Mouse (Mus musculus) ES-E14 (cell line): ENCODE data around the gene Gmcl1. TPM values are rescaled to one million over a fixed set of nuclear protein-coding genes. Genes with fewer than 3 reads are reported as not detected.

Experiments
- DNase-seq: peaks from one replicate; pipeline ENCODE4 v3.0.0-alpha.2; 2013; ENCODE audit warnings: low read depth, low spot score
- H3K27ac ChIP-seq: 2 replicates; pipeline ENCODE4 v1.5.1; 2012; ENCODE audit warnings: low read depth, mild to moderate bottlenecking, low read length, moderate library complexity, mixed read lengths; ENCODE audit not compliant: poor library complexity, insufficient read depth, severe bottlenecking
- H3K36me3 ChIP-seq: 2 replicates; pipeline ENCODE4 v1.6.1; 2012; ENCODE audit warnings: mild to moderate bottlenecking, low read length, moderate library complexity, mixed read lengths; ENCODE audit not compliant: control insufficient read depth, poor library complexity, insufficient read depth, severe bottlenecking
- H3K4me1 ChIP-seq, 2 experiments: fragments of 150-350 bp in 1 of 2; sonication (generic) in 1 of 2; 2 replicates each; pipeline ENCODE4 v1.6.1; 2012; ENCODE audit warnings: low read length in 2 of 2, mild to moderate bottlenecking in 1 of 2, mixed read lengths in 1 of 2; ENCODE audit not compliant: control insufficient read depth in 2 of 2, insufficient read depth in 2 of 2, poor library complexity in 1 of 2
- H3K4me3 ChIP-seq, 2 experiments: fragments of 150-350 bp in 1 of 2; sonication (generic) in 1 of 2; 2 replicates each; pipeline ENCODE4 v1.5.1; 2012; ENCODE audit warnings: low read length in 2 of 2, low read depth in 1 of 2, mild to moderate bottlenecking in 1 of 2, mixed read lengths in 1 of 2; ENCODE audit not compliant: insufficient read depth in 1 of 2, poor library complexity in 1 of 2, severe bottlenecking in 1 of 2
- H3K9ac ChIP-seq: 2 replicates; pipeline ENCODE4 v1.6.1; 2012; ENCODE audit warnings: low read depth, mild to moderate bottlenecking, low read length, mixed read lengths; ENCODE audit not compliant: poor library complexity, insufficient read depth, severe bottlenecking
- H3K9me3 ChIP-seq: fragments of 150-350 bp; sonication (generic); 2 replicates; pipeline ENCODE4 v1.6.1; 2012; ENCODE audit warnings: low read depth, mild to moderate bottlenecking, low read length; ENCODE audit not compliant: control insufficient read depth, insufficient read depth
- CHD2 ChIP-seq: IDR thresholded peaks from 2 replicates; pipeline ENCODE4 v1.6.1; 2014; ENCODE audit warnings: mild to moderate bottlenecking, low read depth, low read length, inconsistent platforms
- HCFC1 ChIP-seq: IDR thresholded peaks from 2 replicates; pipeline ENCODE4 v1.6.1; 2012; ENCODE audit warnings: low read length, inconsistent platforms, borderline replicate concordance; ENCODE audit not compliant: insufficient read depth
- MAFK ChIP-seq: IDR thresholded peaks from 2 replicates; pipeline ENCODE4 v1.6.1; 2014; ENCODE audit warnings: mild to moderate bottlenecking, low read depth, low read length, inconsistent platforms; ENCODE audit not compliant: insufficient read depth
- ZC3H11A ChIP-seq: IDR thresholded peaks from 2 replicates; pipeline ENCODE4 v1.6.1; 2012; ENCODE audit warnings: low read depth, mild to moderate bottlenecking, inconsistent platforms, low read length, borderline replicate concordance
- ZNF384 ChIP-seq: IDR thresholded peaks from 2 replicates; pipeline ENCODE4 v1.6.1; 2012; ENCODE audit warnings: low read depth, low read length, inconsistent platforms
- in situ Hi-C, 2 experiments: fragments of 600-800 bp; cut with MboI; formaldehyde crosslinking; loops; one replicate each; pipeline ENCODE4 v1.15.1; 2025; ENCODE audit warnings: low sequenced_read_pairs in 2 of 2, inconsistent platforms in 1 of 2; ENCODE audit not compliant: unreplicated experiment in 2 of 2
- total RNA-seq: library from RNA; depleted of rRNA; stranded (reverse); fragments of 300-350 nt; gene quantifications from 2 replicates; pipeline ENCODE4 v1.2.3, GENCODE M21; 2012; rRNA removed

Gene Gmcl1
- 14.6 and 18.5 TPM in 2 replicates for total RNA-seq

- Histone ChIP-seq H3K27ac (no peak within 1 kb of the TSS), H3K9me3 (no peaks in the 10 kb centered on the region), H3K9ac (peak within 1 kb of the TSS; percentile 83), H3K4me3 (peak within 1 kb of the TSS; percentile 80 to 96), H3K36me3 (no peaks in the 10 kb centered on the region), H3K4me1 (no peaks in the 10 kb centered on the region)
- no peak for TF ChIP-seq HCFC1
- TF ChIP-seq MAFK, result no peak
- no peak for TF ChIP-seq ZNF384
- no peak for TF ChIP-seq CHD2
- TF ChIP-seq ZC3H11A, result 0 out of 2 replicates have a peak, but pooled peaks have one; percentile 10
- peak; percentile 87 for DNase-seq
- in situ Hi-C loops, result no loop called here
Measured at GRCm38 (mm10) chr6:86733183-86733876, at the start of gene Gmcl1. Gene Gmcl1 (minus strand): TSS chr6:86733383.

- Histone ChIP-seq H3K27ac (no peak overlapping the region), H3K9ac (no peak overlapping the region), H3K36me3 (no peaks in the 10 kb centered on the region), H3K4me3 (no peak overlapping the region), H3K9me3 (no peaks in the 10 kb centered on the region), H3K4me1 (peaks cover 3 to 4% of the 10 kb centered on the region in 2 experiments; a peak in 1 of 4 replicates)
- TF ChIP-seq HCFC1 (no peak), CHD2 (no peak), MAFK (no peak), ZNF384 (no peak), ZC3H11A (no peak)
- in situ Hi-C loops, result no loop called here
- no peak for DNase-seq
Measured at GRCm38 (mm10) chr6:86782342-86782741, 49.2 kb upstream of the Gmcl1 start.

GRCm38 (mm10) chr6:86781361-86781957, 48.3 kb upstream of the Gmcl1 start:
- no peak overlapping the region for H3K4me3 ChIP-seq
- no peak overlapping the region for H3K9ac ChIP-seq
- H3K36me3 ChIP-seq, result no peaks in the 10 kb centered on the region
- TF ChIP-seq ZNF384 (no peak), ZC3H11A (no peak), MAFK (no peak), HCFC1 (no peak), CHD2 (no peak)
- in situ Hi-C loops, result no loop called here
- H3K27ac ChIP-seq, result no peak overlapping the region
- H3K4me1 ChIP-seq, result peaks cover 3 to 4% of the 10 kb centered on the region in 2 experiments; a peak in 1 of 4 replicates
- H3K9me3 ChIP-seq, result no peaks in the 10 kb centered on the region
- DNase-seq, result no peak

- H3K9me3 ChIP-seq, result no peaks in the 10 kb centered on the region
- peaks cover 3 to 4% of the 10 kb centered on the region in 2 experiments; a peak in 1 of 4 replicates for H3K4me1 ChIP-seq
- in situ Hi-C loops, result no loop called here
- H3K36me3 ChIP-seq, result no peaks in the 10 kb centered on the region
- DNase-seq, result no peak
- H3K9ac ChIP-seq, result 0 out of 2 replicates have a peak overlapping the region, but pooled peaks have one; percentile 6
- H3K27ac ChIP-seq, result no peak overlapping the region
- no peak for TF ChIP-seq ZC3H11A
- TF ChIP-seq MAFK, result peak; percentile 87
- H3K4me3 ChIP-seq, result no peak overlapping the region
Measured at GRCm38 (mm10) chr6:86778910-86779594, 45.9 kb upstream of the Gmcl1 start.
